Mouse (Mus musculus) lung, postnatal 25 days (tissue): ENCODE data around the gene Morn4.

Experiments used
- DNase-seq: peaks from one replicate; pipeline ENCODE4 v3.0.0; 2022; ENCODE audit warnings: low spot score

The Morn4 gene

DNA sequence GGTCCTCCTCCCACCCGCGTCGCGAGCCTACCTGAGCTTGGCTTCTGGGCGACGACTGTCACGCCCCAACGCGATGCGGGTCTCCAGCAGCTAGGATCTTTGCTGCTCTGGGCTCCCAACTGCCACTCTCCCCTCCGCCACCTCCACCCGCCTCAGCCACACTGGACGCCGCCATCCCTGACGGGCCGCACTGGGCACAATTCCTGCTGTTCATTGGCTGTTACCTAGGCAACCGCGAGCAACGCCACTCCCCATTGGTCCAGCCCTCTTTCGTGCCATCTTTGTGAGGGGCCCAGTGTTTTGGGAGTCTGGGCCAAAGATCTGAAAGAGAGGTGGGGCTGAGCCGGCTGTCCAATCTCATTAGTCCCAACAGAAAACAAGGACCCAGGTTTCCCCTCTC, at the start of gene Morn4:
Morn4 (minus strand) TSS at position 192 of the 400 bp plus-strand sequence.
- peak; percentile 69 for DNase-seq

DNA sequence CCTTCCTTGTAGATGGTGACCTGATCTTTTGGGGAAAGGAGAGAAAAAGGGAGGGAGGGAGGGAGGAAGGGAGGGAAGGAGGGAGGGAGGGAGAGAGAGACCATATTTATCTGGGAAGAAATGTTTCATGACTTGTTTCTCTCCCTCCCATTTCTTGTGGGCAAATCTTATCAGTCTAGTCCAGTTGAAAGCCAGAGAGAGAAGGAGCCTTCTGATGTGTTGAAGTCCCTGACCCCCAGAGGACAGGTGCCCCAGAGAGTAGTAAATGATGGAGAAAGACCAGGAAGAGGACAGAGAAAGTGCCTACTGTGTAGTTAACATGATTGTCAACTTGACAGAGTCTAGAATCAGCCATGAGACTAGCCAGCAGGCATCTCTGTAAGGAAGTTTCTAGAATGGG, 48.9 kb upstream of the Morn4 start:
- DNase-seq, result no peak

DNA sequence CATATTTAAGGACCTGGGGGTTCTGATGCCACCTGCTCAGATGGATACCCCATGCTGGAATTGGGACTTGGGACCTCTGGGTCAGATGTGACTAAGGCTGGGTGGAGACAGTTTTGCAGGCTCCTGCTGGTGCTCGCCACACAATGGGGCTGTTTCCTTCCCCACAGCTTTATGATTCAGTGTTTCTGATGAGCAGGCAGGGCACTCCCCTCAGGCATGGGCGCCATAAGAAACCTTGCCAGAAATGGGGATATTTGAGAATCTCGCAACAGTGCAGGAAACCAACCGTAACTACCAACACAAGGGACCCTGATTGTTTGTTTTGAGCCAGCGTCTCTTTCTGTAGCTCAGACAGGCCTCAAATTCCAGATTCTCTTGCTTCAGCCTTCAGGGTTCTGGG, 44.9 kb upstream of the Morn4 start:
- peak; percentile 54 for DNase-seq

DNA sequence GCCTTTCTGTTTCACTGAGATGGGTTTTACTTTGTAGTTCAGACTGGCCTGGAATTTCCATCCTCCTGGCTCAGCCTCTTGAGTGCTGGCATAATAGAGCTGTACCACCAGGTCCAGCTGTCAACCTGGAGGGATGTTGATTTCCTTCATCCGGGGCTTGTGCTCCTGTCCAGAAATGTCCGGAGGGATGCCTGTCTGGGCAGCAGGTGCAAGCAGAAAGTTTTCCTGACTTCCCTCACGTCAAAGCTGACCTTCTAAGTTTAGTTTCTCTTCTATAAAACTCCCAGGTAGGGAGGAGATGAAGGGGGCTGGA, 44.1 kb upstream of the Morn4 start:
- no peak for DNase-seq

DNA sequence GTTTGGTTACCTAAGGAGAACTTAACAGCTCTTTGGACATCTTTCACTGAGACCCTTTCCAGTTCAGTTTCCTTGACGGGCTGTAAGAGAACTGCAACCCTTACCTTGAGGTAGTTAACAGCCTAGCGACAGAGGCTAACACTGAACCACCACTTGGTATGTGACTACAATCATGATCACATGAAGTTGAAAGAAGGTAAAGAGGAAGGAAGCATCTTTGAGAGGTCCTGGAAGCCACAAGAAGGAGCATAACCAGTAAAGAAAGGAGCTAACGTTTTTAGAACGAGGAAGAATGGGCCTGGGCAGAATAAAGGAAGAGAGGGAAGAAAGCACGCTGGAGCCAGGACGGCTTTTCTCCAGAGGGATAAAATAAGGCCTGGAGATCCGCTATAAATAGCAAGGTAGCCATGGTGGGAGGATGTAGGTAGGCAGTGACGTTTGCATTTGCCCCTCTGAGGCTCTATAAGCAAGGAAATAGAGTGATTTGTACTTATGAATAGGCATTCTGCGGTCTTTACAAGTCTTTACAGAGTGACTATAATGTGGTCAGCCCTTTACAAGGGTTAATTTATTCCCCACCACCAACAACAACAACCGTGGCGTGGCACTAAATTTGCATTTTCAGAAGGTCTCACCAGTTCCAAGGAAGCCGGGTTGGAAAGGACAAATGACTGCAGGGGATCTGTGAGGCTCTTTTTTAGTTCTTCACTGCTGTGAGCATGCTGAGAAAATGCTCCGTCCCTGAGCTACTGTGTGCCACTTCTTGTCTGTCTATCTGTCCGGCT, 43.5 kb upstream of the Morn4 start:
- no peak for DNase-seq

DNA sequence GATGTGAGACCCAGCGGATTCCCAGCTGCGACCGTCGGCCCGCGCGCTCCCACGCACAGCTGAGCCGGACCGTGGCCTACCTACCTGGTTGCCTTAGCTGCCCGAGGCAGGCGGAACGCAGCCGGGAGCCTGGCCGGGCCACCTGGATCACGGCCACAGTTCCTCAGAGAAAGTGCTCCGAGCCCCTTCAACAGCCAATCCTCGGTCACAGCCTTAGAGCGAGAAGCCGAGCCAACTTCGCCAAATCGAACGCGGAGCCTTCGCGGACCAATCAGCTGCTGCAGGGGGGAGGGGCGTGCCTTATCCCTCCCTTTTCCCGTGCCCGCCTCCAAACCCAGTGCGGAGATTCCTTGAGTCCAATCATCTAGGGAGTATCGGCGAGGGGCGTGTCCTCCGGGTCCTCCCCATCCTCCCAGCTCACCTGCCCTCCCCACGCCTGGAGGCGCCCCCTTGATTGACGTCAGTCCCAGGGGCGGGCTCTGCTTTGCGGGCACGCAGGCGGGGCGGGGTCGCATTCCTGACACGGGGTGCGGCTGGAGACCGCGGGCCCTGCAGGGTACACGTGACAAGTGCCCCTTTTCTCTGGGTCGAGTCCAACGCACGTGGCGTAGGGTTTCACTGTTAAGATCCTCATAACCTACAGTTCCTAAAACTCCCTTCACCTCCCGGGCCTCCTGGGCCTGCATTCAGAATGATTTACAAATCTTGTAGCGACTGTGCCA, 42.8 kb upstream of the Morn4 start, which contains the start of gene Avpi1:
Avpi1 (minus strand) TSS at position 273 of the 722 bp plus-strand sequence.
- peak; percentile 99 for DNase-seq

DNA sequence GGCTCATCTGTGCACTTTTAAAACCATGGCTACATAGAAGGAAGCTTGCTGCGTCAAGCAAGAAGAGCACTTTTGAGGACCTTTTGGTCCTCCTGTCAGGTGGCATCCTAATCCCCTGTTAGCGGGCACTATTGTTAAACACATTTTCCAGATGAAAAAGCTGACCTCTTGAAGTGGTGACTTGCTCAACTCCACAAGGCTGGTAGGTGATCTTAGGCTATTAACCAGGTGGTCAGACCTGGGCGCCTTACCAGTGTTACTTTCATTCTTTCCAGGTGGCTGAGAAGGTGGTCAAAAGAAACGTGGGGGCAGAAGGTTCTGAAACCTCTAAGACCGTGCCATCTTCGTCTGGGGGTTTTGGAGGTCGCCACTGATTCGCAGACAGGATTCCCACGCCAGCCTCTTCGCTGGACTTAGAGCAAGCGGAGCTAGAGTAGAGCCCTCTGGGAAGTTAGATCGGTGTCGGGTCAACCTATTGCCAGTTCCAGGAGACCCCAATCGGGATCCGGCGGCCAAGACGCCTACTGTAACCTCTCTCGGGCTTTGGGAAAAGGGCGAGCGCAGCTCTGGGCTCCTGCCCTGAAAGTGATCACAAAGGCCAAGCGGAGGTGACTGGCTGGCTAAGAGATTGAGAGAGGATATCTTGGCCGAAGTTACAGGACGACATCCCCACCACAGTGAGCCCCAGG, 42.0 kb upstream of the Morn4 start:
- peak; percentile 20 for DNase-seq

DNA sequence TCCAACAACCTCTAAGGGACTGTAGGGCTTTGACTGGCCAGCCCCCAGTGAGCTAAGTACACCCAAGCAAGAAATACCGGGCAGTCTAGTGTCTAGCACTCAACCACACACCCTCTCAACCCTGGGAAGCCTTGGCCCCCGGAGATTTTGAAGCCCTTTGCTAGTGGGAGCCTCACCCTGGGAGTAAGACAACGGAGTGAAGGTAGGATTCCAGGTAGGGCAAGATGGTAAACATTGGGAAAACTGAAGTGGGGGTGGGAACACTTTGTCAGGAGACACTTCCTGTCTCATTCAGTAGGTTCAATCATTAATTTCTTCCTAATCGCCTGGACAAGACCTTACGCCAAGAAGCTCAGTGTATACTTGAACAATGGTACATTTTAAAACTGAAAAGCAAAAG, 40.9 kb upstream of the Morn4 start:
- peak; percentile 46 for DNase-seq

DNA sequence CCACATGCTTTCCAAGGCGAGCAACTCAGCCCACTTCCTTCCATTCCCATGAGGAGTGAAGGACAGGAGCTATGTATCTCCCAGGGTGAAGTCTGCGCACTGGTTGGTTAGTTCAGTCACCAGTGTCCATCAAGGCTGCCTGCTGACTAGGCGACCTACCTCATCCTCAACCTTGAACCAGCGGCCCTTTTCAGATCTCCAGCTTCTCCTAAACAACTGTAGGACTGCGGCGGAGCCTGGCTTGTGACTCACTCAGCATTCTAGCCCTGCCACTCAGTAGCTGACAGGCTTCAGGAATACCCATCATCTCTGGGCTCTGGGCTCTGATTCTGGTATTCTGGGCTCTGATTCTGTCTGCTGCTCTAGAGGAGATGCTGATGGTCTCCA, 40.1 kb upstream of the Morn4 start:
- no peak for DNase-seq

DNA sequence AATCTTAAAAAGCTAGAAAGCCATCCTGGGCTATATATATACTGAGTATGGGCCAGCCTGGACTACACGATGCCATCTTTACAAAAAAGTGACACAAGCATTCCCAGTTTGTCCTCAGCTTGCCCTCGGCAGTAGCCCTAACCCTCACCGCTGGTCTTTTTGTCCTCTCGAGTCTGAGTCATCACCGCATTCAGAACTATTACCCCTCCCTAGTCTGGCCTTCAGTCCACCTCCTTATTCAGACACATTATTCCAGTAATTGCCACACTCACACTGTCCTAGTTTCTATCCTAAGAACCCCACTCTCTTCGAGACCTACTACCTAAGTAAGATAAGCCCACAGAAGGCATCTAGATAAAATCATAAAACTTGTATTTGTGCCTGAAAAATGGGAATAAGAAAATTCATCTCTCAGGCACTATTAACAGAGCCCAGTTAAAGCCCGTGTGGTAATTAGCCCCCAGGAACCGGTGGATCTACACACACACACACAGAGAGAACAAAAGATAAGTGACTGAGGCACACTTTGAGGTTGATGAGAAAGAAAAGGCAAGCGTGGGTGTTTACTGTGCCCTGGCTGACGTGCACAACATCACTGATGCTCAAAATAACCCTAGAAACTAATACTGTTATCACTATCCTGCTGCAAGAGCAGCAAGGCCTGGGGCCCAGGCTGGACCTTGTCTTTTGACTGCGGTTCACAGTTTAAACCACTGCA, 39.5 kb upstream of the Morn4 start:
- DNase-seq, result no peak

DNA sequence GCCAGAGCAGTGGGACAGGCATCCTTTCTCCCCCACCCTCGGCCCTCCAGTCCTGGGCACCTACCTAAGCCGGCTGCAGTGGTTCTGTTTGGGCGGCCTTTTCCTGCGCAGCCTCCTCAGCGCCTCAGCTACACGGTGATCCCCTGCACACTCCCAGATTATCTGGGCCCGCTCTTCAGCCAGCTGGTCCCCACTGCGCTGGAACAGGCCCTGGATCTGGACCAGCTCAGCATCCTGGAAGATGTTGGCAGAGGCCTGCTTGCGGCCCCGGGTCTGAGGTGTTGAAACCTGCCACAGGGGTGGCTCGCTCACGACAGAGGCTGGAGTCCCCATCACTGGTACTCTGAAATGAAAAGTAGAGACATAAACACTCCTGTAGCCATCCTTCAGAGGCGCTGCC, 38.5 kb upstream of the Morn4 start:
- no peak for DNase-seq

DNA sequence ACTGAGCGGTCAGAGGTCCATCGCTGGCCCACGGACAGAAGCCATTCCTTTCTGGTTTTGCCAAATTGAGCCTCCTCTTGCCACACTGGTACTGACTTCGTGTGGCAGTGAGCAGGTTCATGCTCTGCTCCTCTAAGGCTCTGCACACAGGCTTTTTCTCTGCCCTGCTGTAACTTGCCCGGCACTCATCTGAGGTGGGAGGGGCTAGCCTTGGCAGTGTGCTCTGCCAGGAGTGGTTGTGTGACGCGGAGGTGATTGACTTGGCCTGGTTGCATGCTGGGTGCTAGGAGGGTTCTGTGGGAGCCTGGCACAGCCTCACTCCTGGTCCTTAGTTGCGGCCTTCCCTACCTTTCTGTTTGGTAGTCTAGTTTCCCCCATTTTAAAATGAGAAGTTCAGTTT, 34.3 kb upstream of the Morn4 start:
- peak; percentile 50 for DNase-seq

DNA sequence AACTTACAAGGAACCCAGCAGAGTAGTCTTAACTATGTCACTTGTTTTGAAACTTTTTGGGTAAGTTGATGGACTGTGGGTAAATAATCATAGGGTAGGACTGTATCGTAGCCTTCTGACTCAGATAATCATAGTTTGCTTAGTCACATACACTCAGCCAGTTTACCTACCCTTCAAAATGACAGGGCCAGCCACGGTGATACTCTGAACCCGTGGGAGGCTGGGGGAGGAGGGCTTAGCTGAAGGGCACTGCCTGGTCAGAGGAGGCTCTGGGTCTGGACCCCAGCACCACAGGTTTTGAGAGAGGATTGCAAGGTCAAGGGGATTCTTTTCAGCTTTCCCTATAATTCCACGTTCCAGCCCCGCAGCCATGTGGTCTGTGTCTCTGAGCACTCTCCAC, 32.4 kb upstream of the Morn4 start:
- no peak for DNase-seq

DNA sequence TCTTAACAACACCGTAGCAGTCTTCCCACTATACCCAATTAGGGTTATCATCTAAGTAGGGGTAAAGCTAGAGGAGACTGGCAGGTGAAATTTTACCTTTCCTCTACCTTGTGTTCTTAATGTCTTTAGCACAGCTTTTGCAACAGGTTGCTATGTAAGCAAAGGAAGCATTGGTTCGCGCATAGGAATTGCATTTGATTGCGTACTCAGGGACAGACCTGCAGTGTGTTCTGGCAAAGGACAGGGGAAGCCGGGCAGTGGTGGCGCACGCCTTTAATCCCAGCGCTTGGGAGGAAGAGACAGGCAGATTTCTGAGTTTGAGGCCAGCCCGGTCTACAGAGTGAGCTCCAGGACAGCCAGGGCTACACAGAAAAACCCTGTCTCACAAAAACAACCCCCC, 32.0 kb upstream of the Morn4 start:
- no peak for DNase-seq

DNA sequence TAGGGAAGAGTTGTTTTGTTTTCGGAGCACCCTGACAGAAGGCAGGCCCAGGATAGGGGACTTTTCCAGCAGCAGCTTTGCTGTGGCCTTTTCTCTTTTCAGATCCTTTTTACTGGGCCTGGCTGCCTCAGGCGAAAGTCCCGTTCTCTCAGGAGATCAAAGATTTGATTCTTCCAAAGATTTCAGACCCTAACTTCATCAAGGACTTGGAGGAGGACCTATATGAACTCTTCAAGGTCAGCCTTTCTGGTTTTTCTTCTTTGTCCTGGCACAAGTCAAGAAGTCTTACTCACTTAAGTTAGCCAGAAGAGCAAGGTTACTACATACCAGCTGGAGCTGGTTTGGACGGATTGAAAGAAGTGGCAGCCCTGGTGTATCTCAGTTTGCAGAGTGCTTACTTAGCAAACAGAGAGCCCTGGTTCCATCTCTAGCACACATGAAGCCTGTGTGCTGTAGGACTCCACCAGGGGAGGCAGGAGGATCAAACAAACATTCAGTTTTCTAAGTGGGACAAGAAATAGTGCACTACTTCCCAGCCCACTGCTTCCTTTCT, 29.7 kb upstream of the Morn4 start:
- peak; percentile 61 for DNase-seq

DNA sequence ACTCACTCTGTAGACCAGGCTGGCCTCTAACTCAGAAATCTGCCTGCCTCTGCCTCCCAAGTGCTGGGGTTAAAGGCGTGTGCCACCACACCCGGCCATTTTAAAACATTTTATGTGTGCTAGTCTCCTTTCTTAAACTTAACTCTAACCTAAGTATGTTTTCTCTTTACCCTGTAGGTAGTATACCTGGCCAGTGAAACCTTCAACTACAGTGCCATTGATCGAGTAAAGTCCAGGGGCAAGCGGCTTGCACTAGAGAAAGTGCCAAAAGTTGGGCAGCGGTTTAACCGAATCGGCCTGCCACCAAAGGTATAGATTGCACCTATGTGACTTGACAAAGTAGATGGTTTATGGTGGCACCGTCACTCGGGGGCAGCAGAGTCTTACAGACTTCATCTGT, 18.5 kb upstream of the Morn4 start:
- no peak for DNase-seq

DNA sequence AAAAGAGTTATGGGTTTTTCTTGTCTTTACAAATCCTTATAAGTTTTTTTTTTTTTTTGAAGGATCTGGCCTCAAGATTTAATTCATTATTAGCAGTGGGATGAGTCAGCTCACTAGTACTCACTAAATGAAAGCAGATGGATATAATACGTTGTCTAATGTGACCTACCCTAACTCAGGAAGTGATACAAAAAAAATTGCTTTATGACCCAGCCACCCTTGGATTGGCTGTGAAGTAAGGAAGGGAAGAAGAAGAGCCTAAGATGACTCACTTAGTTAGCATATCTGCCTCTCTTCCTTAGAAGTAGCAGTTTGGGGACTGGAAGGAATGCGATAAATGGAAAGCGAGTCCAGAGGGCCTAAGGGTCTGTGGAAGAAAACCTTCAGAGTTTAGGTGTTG, 13.2 kb upstream of the Morn4 start:
- no peak for DNase-seq

DNA sequence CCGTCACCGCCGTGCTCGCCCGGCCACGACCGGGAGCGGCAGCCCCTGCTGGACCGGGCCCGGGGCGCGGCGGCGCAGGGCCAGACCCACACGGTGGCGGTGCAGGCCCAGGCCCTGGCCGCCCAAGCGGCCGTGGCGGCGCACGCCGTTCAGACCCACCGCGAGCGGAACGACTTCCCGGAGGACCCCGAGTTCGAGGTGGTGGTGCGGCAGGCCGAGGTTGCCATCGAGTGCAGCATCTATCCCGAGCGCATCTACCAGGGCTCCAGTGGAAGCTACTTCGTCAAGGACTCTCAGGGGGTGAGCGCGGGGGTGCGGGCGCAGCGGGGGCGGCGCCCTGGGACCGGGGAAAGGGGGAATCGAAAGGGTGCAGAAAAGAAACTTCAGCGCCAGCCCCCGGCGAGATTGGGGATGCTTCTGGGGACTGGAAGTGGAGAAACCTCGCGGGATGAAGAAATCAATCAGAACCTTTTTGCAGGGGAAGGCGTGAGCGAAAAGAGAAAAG, 4.5 kb upstream of the Morn4 start:
- peak; percentile 35 for DNase-seq

DNA sequence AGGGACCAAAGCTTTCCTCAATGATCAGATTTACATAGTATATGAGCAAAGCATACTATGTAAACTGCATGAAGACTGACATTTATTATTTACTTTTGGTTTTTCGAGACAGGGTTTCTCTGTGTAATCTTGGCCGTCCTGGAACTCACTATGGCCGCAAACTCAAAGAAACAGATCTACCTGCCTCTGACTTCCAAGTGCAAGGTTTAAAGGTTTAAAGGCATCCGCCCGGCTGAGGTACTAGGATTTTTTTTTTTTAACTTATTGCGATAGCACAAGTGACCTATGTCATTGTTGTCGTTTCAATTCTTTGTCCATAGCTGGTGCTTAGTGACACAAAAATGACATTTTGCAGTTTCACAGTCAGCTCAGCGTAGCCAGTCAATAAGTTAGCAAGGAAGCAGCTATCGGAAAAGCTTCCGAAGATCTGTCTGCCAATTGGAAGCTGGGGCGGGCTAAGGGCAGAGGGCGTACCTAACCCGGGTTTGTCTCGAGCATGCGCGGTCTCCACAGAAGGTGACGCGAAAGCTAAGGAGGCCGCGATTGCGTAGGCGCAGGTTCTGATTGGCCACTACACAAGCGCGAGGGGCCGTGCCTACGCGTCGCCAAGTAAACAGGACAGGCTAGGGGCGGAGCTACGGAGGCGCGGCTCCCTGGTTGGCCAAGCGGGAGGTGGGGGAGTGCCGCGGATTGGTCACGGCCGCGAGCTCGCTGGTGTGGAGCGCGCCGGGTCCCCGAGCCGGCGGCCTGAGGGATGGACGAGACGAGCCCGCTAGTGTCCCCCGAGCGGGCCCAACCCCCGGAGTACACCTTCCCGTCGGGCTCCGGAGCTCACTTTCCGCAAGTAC, 3.8 kb upstream of the Morn4 start, which contains the start of gene Pi4k2a:
Pi4k2a (plus strand) TSS at position 723 of the 848 bp plus-strand sequence.
- DNase-seq, result peak; percentile 100

DNA sequence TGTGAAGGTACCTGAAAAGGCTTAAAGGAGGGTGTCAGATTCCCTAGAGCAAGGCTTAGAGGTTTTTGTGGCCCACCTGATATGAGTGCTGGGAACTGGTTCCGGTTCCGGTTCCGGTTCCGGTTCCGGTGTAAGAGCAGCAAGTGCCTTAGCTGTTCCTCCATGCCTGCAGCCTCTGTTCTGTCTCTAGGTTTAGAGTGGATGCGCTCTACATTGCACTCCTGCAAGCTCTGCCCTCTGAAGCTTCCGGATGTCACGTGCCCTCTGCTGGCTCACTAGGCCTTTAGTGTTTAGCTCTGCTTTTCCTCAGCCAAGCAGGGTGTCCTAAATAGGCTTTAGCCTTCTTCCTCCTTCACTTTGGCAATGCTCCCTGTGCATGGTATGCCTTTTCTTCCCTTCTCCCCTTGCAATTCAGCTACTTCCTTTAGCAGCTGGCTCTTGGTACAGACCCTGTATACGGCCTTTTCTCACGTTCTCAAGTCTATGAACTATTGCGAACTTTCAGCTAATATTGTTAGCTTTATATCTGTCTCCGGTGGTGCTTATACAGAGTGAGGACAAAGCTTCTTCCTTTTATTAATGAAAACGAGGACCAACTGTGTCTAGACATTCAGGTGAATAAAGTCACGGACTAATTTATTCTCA, 3.1 kb upstream of the Morn4 start:
- DNase-seq, result peak; percentile 82
